Mouse (Mus musculus) bone marrow, adult 2 months (tissue): Measurements from ENCODE around the gene Usp24.

ENCODE experiments used
- CTCF ChIP-seq: fragments of 200-500 bp; IDR thresholded peaks from 2 replicates; pipeline ENCODE4 v1.5.1; 2011; ENCODE audit warnings: low read length, control low read depth; ENCODE audit not compliant: control insufficient read depth, insufficient read depth
- POLR2A ChIP-seq: fragments of 200-500 bp; IDR thresholded peaks from 2 replicates; pipeline ENCODE4 v1.6.1; 2011; ENCODE audit warnings: low read depth, mild to moderate bottlenecking, control low read depth, low read length, borderline replicate concordance; ENCODE audit not compliant: control insufficient read depth

DNA sequence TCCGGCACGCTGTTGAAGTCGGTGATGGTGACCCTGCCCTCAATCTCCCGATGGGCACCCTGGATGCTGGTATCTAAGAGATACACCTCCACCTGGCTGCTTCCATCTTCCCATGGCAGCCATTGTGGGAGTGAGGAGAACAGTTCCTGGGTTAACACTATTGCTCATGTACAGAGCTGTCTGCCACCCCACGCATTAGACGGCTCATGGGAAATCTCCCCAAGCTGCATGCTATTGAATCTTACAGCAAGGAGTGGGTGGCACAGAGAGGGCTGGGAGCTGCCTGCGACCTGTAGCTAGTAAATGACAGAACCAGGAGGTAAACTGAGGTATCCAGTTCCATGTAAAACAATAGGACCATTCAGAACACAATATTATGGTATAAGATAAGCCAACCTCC lies 138.5 kb downstream of the Usp24 start:
- TF ChIP-seq CTCF (no peak), POLR2A (no peak)
